Mouse (Mus musculus) neural tube, embryonic 12.5 days (tissue): Measurements from ENCODE around the gene Nploc4. TPM values are rescaled to one million over a fixed set of nuclear protein-coding genes. Genes with fewer than 3 reads are reported as not detected.
"Not testable (repeated sequence)": the region's sequence is repeated elsewhere in the genome, so short reads cannot be mapped to it uniquely, and the experiment has no call there.

ENCODE experiments used
- ATAC-seq: fragments of 200-750 bp; cut with Nextera tagmentation; 2 replicates; pipeline ENCODE4 v1.8.0; 2017; ENCODE audit warnings: low read depth, mild to moderate bottlenecking, moderate TSS enrichment, moderate library complexity; ENCODE audit not compliant: low FRiP score
- H3K27ac ChIP-seq: fragments of 300-500 bp; sonication (generic); 2 replicates; pipeline ENCODE4 v1.5.1; 2016
- H3K27me3 ChIP-seq: fragments of 300-500 bp; sonication (generic); replicated peaks from 2 replicates; pipeline ENCODE4 v1.6.1; 2016; ENCODE audit warnings: mild to moderate bottlenecking
- H3K36me3 ChIP-seq: fragments of 300-500 bp; sonication (generic); 2 replicates; pipeline ENCODE4 v1.6.1; 2016; ENCODE audit warnings: mild to moderate bottlenecking
- H3K4me1 ChIP-seq: fragments of 300-500 bp; sonication (generic); 2 replicates; pipeline ENCODE4 v1.6.1; 2016
- H3K4me2 ChIP-seq: fragments of 300-500 bp; sonication (generic); replicated peaks from 2 replicates; pipeline ENCODE4 v1.6.1; 2016; ENCODE audit warnings: mild to moderate bottlenecking
- H3K4me3 ChIP-seq: fragments of 300-500 bp; sonication (generic); 2 replicates; pipeline ENCODE4 v1.5.1; 2016
- H3K9ac ChIP-seq: fragments of 300-500 bp; sonication (generic); 2 replicates; pipeline ENCODE4 v1.6.1; 2016; ENCODE audit warnings: mild to moderate bottlenecking
- H3K9me3 ChIP-seq: fragments of 300-500 bp; sonication (generic); 2 replicates; pipeline ENCODE4 v1.6.1; 2016; ENCODE audit warnings: mild to moderate bottlenecking
- WGBS: fragments of 180-500 bp; shearing (Covaris S2); methylation state at CpG from one replicate; pipeline ENCODE4 v1.1.7; 2016; 5-methylcytosine and 5-hydroxymethylcytosine counted together
- polyA plus RNA-seq: library from polyadenylated mRNA; unstranded; fragments of >200 nt; fragmentation: Nextera tagmentation; extraction: Ambion mirVana; gene quantifications from 2 replicates; pipeline ENCODE4 v1.2.1, GENCODE M21; 2016

The Nploc4 gene
- polyA plus RNA-seq, 1 experiment from 2014 or later: 54.6 TPM

GRCm38 (mm10) chr11:120355277-120356039 lies 82.0 kb downstream of the Nploc4 start:
- Histone ChIP-seq H3K9me3 (no peaks in the 10 kb centered on the region), H3K27ac (no peak overlapping the region), H3K4me2 (no peak overlapping the region), H3K4me3 (no peak overlapping the region), H3K36me3 (no peaks in the 10 kb centered on the region), H3K9ac (no peak overlapping the region), H3K27me3 (0 out of 2 replicates have a peak, but pooled peaks cover 3% of the 10 kb centered on the region), H3K4me1 (peaks cover 58% of the 10 kb centered on the region)
- 80% methylated on average over 5 of the region's 5 CpGs for WGBS
- no peak for ATAC-seq

- no peak overlapping the region for H3K4me2 ChIP-seq
- H3K9me3 ChIP-seq: no peaks in the 10 kb centered on the region
- H3K4me3 ChIP-seq: no peak overlapping the region
- no peak for ATAC-seq
- 0 out of 2 replicates have a peak, but pooled peaks cover 3% of the 10 kb centered on the region for H3K27me3 ChIP-seq
- no peaks in the 10 kb centered on the region for H3K36me3 ChIP-seq
- no peak overlapping the region for H3K27ac ChIP-seq
- WGBS: 90% methylated on average over 17 of the region's 17 CpGs
- H3K9ac ChIP-seq: no peak overlapping the region
- H3K4me1 ChIP-seq: peaks cover 57% of the 10 kb centered on the region
These were observed 82.9 kb downstream of the Nploc4 start for GRCm38 (mm10) chr11:120354304-120355276.

GRCm38 (mm10) chr11:120353500-120354303 lies 83.8 kb downstream of the Nploc4 start:
- Histone ChIP-seq H3K4me1 (peaks cover 60% of the 10 kb centered on the region), H3K9me3 (no peaks in the 10 kb centered on the region), H3K9ac (0 out of 2 replicates have a peak overlapping the region, but pooled peaks have one; percentile 29), H3K27ac (no peak overlapping the region), H3K4me3 (peak overlapping the region; percentile 9; the same call in 1 of the 2 replicates), H3K4me2 (peak overlapping the region; percentile 16; the same call in 1 of the 2 replicates), H3K27me3 (0 out of 2 replicates have a peak, but pooled peaks cover 3% of the 10 kb centered on the region), H3K36me3 (no peaks in the 10 kb centered on the region)
- WGBS: 30% methylated on average over 26 of the region's 26 CpGs
- no peak for ATAC-seq

GRCm38 (mm10) chr11:120352571-120353290 lies 84.8 kb downstream of the Nploc4 start:
- peaks cover 50% of the 10 kb centered on the region for H3K4me1 ChIP-seq
- H3K4me2 ChIP-seq: peak overlapping the region; percentile 21
- no peaks in the 10 kb centered on the region for H3K9me3 ChIP-seq
- H3K4me3 ChIP-seq: no peak overlapping the region
- no peak for ATAC-seq
- 0 out of 2 replicates have a peak, but pooled peaks cover 3% of the 10 kb centered on the region for H3K27me3 ChIP-seq
- peak overlapping the region; percentile 65 for H3K27ac ChIP-seq
- H3K36me3 ChIP-seq: no peaks in the 10 kb centered on the region
- peak overlapping the region; percentile 13; the same call in 1 of the 2 replicates for H3K9ac ChIP-seq
- WGBS: 55% methylated on average over 13 of the region's 13 CpGs

- 82% methylated on average over 5 of the region's 5 CpGs for WGBS
- 0 out of 2 replicates have a peak overlapping the region, but pooled peaks have one; percentile 9 for H3K4me2 ChIP-seq
- H3K27ac ChIP-seq: 0 out of 2 replicates have a peak overlapping the region, but pooled peaks have one; percentile 99
- not testable (repeated sequence) for H3K9me3 ChIP-seq, H3K9ac ChIP-seq, H3K4me3 ChIP-seq, ATAC-seq, H3K36me3 ChIP-seq, H3K27me3 ChIP-seq
- peaks cover 44% of the 10 kb centered on the region for H3K4me1 ChIP-seq
These were observed 85.5 kb downstream of the Nploc4 start for GRCm38 (mm10) chr11:120352093-120352350.

- Histone ChIP-seq H3K4me1 (peaks cover 44% of the 10 kb centered on the region), H3K36me3 (peaks cover 7% of the 10 kb centered on the region), H3K27ac (peak overlapping the region; percentile 99), H3K4me2 (peak overlapping the region; percentile 92), H3K4me3 (no peak overlapping the region), H3K9ac (no peak overlapping the region), H3K9me3 (no peaks in the 10 kb centered on the region), H3K27me3 (0 out of 2 replicates have a peak, but pooled peaks cover 3% of the 10 kb centered on the region)
- no peak for ATAC-seq
- WGBS: 87% methylated on average over 10 of the region's 10 CpGs
These were observed 86.0 kb downstream of the Nploc4 start for GRCm38 (mm10) chr11:120351250-120352092.

- Histone ChIP-seq H3K27me3 (0 out of 2 replicates have a peak, but pooled peaks cover 3% of the 10 kb centered on the region), H3K4me3 (peak overlapping the region; percentile 100), H3K9ac (peak overlapping the region; percentile 100), H3K36me3 (peaks cover 9% of the 10 kb centered on the region), H3K27ac (peak overlapping the region; percentile 99), H3K4me2 (peak overlapping the region; percentile 92), H3K4me1 (peaks cover 44% of the 10 kb centered on the region), H3K9me3 (no peaks in the 10 kb centered on the region)
- 25% methylated on average over 11 of the region's 11 CpGs for WGBS
- no peak for ATAC-seq
These were observed 86.8 kb downstream of the Nploc4 start for GRCm38 (mm10) chr11:120350711-120351110.

- Histone ChIP-seq H3K27me3 (0 out of 2 replicates have a peak, but pooled peaks cover 3% of the 10 kb centered on the region), H3K4me3 (peak overlapping the region; percentile 100), H3K9ac (peak overlapping the region; percentile 100), H3K9me3 (no peaks in the 10 kb centered on the region), H3K36me3 (peaks cover 13% of the 10 kb centered on the region), H3K4me2 (peak overlapping the region; percentile 92), H3K4me1 (peaks cover 47% of the 10 kb centered on the region), H3K27ac (peak overlapping the region; percentile 99)
- WGBS: under 1% methylated on average over 68 of the region's 68 CpGs
- ATAC-seq: peak; percentile 61
These were observed 87.4 kb downstream of the Nploc4 start for GRCm38 (mm10) chr11:120349986-120350702.

- peak; percentile 14 for ATAC-seq
These were observed 88.0 kb downstream of the Nploc4 start for GRCm38 (mm10) chr11:120349371-120349985.

More at GRCm38 (mm10) chr11:120349371-120349985, 88.0 kb downstream of the Nploc4 start:
- Histone ChIP-seq H3K9me3 (no peaks in the 10 kb centered on the region), H3K36me3 (peaks cover 17% of the 10 kb centered on the region), H3K27me3 (0 out of 2 replicates have a peak, but pooled peaks cover 3% of the 10 kb centered on the region), H3K4me1 (peaks cover 49% of the 10 kb centered on the region), H3K4me3 (peak overlapping the region; percentile 100), H3K4me2 (peak overlapping the region; percentile 92), H3K9ac (peak overlapping the region; percentile 100), H3K27ac (peak overlapping the region; percentile 99)
- WGBS: 2% methylated on average over 16 of the region's 16 CpGs
